Mouse (Mus musculus): Measurements from ENCODE around the gene Nr1d1. TPM values are rescaled to one million over a fixed set of nuclear protein-coding genes. Genes with fewer than 3 reads are reported as not detected.

Nr1d1 gene
- polyA plus RNA-seq, 1 experiment from 2014 or later, result 1.9 TPM

DNA sequence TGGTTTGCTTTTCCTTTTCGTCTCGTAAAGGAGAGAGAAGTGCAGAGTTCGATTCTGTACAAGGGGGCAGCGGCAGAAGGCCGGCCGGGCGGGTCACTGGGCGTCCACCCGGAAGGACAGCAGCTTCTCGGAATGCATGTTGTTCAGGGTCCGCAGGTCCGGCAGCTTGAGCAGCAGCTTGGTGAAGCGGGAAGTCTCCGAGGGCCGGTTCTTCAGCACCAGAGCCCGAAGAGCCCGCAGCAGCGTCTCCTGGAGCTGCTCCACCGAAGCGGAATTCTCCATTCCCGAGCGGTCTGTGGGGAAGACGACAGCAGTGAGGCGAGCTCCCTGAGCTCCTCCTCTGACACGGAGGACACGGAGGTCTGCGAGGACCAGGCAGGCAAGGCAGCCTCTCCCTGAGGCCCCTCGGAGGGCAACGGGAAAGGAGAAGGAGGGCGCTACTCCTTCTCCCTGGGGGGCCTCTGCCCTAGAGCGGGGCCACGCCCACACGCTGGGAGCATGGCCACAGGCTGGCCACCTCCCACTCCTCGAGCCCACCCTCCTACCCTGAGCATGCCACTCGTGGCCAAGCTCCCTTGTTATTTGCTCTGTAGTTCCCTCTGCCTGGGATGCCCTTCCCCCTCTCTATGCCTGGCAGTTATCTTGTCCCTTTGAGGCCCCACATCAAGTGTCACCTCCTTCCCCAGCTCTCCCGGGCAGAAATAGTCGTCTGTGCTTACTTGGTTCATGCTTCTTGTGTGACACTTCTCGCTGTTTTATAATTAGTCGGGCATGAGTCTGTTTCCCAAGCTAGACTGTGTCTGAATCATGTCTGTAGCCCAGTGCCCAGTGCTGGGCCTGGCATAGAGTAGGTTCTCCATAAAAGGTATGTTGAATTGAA, 6.8 kb downstream of the Nr1d1 start:
- H3K9me3 ChIP-seq (ENCODE audit: control insufficient read depth, low read length), result no peaks in the 10 kb centered on the region
- H3K27me3 ChIP-seq (replicated peaks; ENCODE audit: control insufficient read depth, insufficient read depth, low read length), result no peaks in the 10 kb centered on the region
- H3K4me1 ChIP-seq (ENCODE audit: control insufficient read depth, insufficient read depth, low read length), result peaks cover 37% of the 10 kb centered on the region
- ATAC-seq (ENCODE audit: low read depth), result 0 out of 2 replicates have a peak, but pooled peaks have one; percentile 21
- H3K4me3 ChIP-seq (ENCODE audit: low read depth, low read length), result no peak overlapping the region
- H3K4me2 ChIP-seq (ENCODE audit: low read depth, low read length), result peak overlapping the region; percentile 42
- peak; percentile 51 for DNase-seq (ENCODE audit: low spot score)
- H3K9ac ChIP-seq (ENCODE audit: low read depth, low read length), result peak overlapping the region; percentile 52
- peaks cover 45% of the 10 kb centered on the region for H3K36me3 ChIP-seq (ENCODE audit: control insufficient read depth, insufficient read depth, low read length)
- WGBS, result 38% methylated on average over 27 of the region's 39 CpGs
- H3K27ac ChIP-seq (replicated peaks; ENCODE audit: low read depth, low read length), result peak overlapping the region; percentile 58

GRCm38 (mm10) chr11:98767713-98768112, 7.4 kb downstream of the Nr1d1 start:
- ATAC-seq (ENCODE audit: low read depth) (no peak), DNase-seq (ENCODE audit: low spot score) (peak; percentile 60)
- H3K4me3 ChIP-seq (ENCODE audit: low read depth, low read length), result no peak overlapping the region
- H3K27ac ChIP-seq (replicated peaks; ENCODE audit: low read depth, low read length), result peak overlapping the region; percentile 58; the same call in 1 of the 2 replicates
- H3K4me1 ChIP-seq (ENCODE audit: control insufficient read depth, insufficient read depth, low read length), result peaks cover 37% of the 10 kb centered on the region
- H3K4me2 ChIP-seq (ENCODE audit: low read depth, low read length), result peak overlapping the region; percentile 42
- peak overlapping the region; percentile 52; the same call in 1 of the 2 replicates for H3K9ac ChIP-seq (ENCODE audit: low read depth, low read length)
- WGBS, result 25% methylated on average over 4 of the region's 4 CpGs
- no peaks in the 10 kb centered on the region for H3K9me3 ChIP-seq (ENCODE audit: control insufficient read depth, low read length)
- H3K36me3 ChIP-seq (ENCODE audit: control insufficient read depth, insufficient read depth, low read length), result peaks cover 52% of the 10 kb centered on the region
- H3K27me3 ChIP-seq (replicated peaks; ENCODE audit: control insufficient read depth, insufficient read depth, low read length), result no peaks in the 10 kb centered on the region

GRCm38 (mm10) chr11:98767276-98767675, 7.9 kb downstream of the Nr1d1 start:
- Histone ChIP-seq H3K4me2 (ENCODE audit: low read depth, low read length) (peak overlapping the region; percentile 42; the same call in 1 of the 2 replicates), H3K9me3 (ENCODE audit: control insufficient read depth, low read length) (no peaks in the 10 kb centered on the region), H3K4me1 (ENCODE audit: control insufficient read depth, insufficient read depth, low read length) (peaks cover 37% of the 10 kb centered on the region), H3K9ac (ENCODE audit: low read depth, low read length) (no peak overlapping the region), H3K36me3 (ENCODE audit: control insufficient read depth, insufficient read depth, low read length) (peaks cover 55% of the 10 kb centered on the region), H3K27ac (replicated peaks; ENCODE audit: low read depth, low read length) (no peak overlapping the region), H3K4me3 (ENCODE audit: low read depth, low read length) (no peak overlapping the region), H3K27me3 (replicated peaks; ENCODE audit: control insufficient read depth, insufficient read depth, low read length) (no peaks in the 10 kb centered on the region)
- 17% methylated on average over 9 of the region's 9 CpGs for WGBS
- no peak for ATAC-seq (ENCODE audit: low read depth)
- peak; percentile 78 for DNase-seq (ENCODE audit: low spot score)

- Histone ChIP-seq H3K4me2 (ENCODE audit: low read depth, low read length) (no peak overlapping the region), H3K9me3 (ENCODE audit: control insufficient read depth, low read length) (no peaks in the 10 kb centered on the region), H3K27ac (replicated peaks; ENCODE audit: low read depth, low read length) (no peak overlapping the region), H3K9ac (ENCODE audit: low read depth, low read length) (no peak overlapping the region), H3K4me1 (ENCODE audit: control insufficient read depth, insufficient read depth, low read length) (peaks cover 37% of the 10 kb centered on the region), H3K4me3 (ENCODE audit: low read depth, low read length) (no peak overlapping the region), H3K27me3 (replicated peaks; ENCODE audit: control insufficient read depth, insufficient read depth, low read length) (no peaks in the 10 kb centered on the region), H3K36me3 (ENCODE audit: control insufficient read depth, insufficient read depth, low read length) (peaks cover 58% of the 10 kb centered on the region)
- DNase-seq (ENCODE audit: low spot score) (no peak), ATAC-seq (ENCODE audit: low read depth) (no peak; the same call in 1 of the 2 replicates)
- WGBS, result 47% methylated on average over 3 of the region's 5 CpGs
These were observed 8.3 kb downstream of the Nr1d1 start for GRCm38 (mm10) chr11:98766816-98767215.

- no peak overlapping the region for H3K4me3 ChIP-seq (ENCODE audit: low read depth, low read length)
- H3K36me3 ChIP-seq (ENCODE audit: control insufficient read depth, insufficient read depth, low read length), result peaks cover 63% of the 10 kb centered on the region
- no peak overlapping the region for H3K4me2 ChIP-seq (ENCODE audit: low read depth, low read length)
- DNase-seq (ENCODE audit: low spot score) (no peak), ATAC-seq (ENCODE audit: low read depth) (no peak)
- no peaks in the 10 kb centered on the region for H3K9me3 ChIP-seq (ENCODE audit: control insufficient read depth, low read length)
- H3K9ac ChIP-seq (ENCODE audit: low read depth, low read length), result no peak overlapping the region
- WGBS, result 47% methylated on average over 1 of the region's 2 CpGs
- H3K4me1 ChIP-seq (ENCODE audit: control insufficient read depth, insufficient read depth, low read length), result peaks cover 37% of the 10 kb centered on the region
- H3K27me3 ChIP-seq (replicated peaks; ENCODE audit: control insufficient read depth, insufficient read depth, low read length), result no peaks in the 10 kb centered on the region
- no peak overlapping the region for H3K27ac ChIP-seq (replicated peaks; ENCODE audit: low read depth, low read length)
These were observed 8.8 kb downstream of the Nr1d1 start for GRCm38 (mm10) chr11:98766346-98766745.

- H3K27me3 ChIP-seq (replicated peaks; ENCODE audit: control insufficient read depth, insufficient read depth, low read length), result no peaks in the 10 kb centered on the region
- no peak overlapping the region for H3K4me3 ChIP-seq (ENCODE audit: low read depth, low read length)
- peaks cover 68% of the 10 kb centered on the region for H3K36me3 ChIP-seq (ENCODE audit: control insufficient read depth, insufficient read depth, low read length)
- ATAC-seq (ENCODE audit: low read depth) (no peak), DNase-seq (ENCODE audit: low spot score) (no peak)
- H3K9ac ChIP-seq (ENCODE audit: low read depth, low read length), result no peak overlapping the region
- no peaks in the 10 kb centered on the region for H3K9me3 ChIP-seq (ENCODE audit: control insufficient read depth, low read length)
- WGBS, result 35% methylated on average over 6 of the region's 9 CpGs
- H3K4me1 ChIP-seq (ENCODE audit: control insufficient read depth, insufficient read depth, low read length), result peaks cover 37% of the 10 kb centered on the region
- no peak overlapping the region for H3K4me2 ChIP-seq (ENCODE audit: low read depth, low read length)
- no peak overlapping the region for H3K27ac ChIP-seq (replicated peaks; ENCODE audit: low read depth, low read length)
These were observed 9.5 kb downstream of the Nr1d1 start for GRCm38 (mm10) chr11:98765421-98766309.

DNA sequence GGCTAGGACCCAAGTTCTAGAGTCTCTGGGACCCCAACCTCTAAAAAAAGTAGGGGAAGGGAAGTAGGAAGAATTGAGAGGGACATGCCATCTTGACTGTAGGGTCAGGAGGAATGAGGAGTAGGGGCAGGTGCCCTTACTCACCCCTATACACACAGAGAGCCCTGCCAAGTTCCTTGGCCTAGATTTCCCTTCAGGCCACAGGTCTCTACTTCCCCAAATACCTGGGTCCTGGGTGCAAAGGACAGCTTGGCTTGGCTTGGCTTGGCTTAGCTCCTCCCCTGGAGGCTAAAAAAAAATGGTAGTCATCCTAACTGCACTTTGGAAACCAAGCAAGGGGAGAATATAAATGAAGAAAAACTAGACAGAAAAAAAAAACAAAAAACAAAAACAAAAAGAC, 10.4 kb downstream of the Nr1d1 start:
- peaks cover 37% of the 10 kb centered on the region for H3K4me1 ChIP-seq (ENCODE audit: control insufficient read depth, insufficient read depth, low read length)
- DNase-seq (ENCODE audit: low spot score) (no peak), ATAC-seq (ENCODE audit: low read depth) (no peak)
- peaks cover 64% of the 10 kb centered on the region for H3K36me3 ChIP-seq (ENCODE audit: control insufficient read depth, insufficient read depth, low read length)
- no peak overlapping the region for H3K27ac ChIP-seq (replicated peaks; ENCODE audit: low read depth, low read length)
- H3K9me3 ChIP-seq (ENCODE audit: control insufficient read depth, low read length), result no peaks in the 10 kb centered on the region
- no peaks in the 10 kb centered on the region for H3K27me3 ChIP-seq (replicated peaks; ENCODE audit: control insufficient read depth, insufficient read depth, low read length)
- no peak overlapping the region for H3K9ac ChIP-seq (ENCODE audit: low read depth, low read length)
- H3K4me2 ChIP-seq (ENCODE audit: low read depth, low read length), result no peak overlapping the region
- H3K4me3 ChIP-seq (ENCODE audit: low read depth, low read length), result no peak overlapping the region

DNA sequence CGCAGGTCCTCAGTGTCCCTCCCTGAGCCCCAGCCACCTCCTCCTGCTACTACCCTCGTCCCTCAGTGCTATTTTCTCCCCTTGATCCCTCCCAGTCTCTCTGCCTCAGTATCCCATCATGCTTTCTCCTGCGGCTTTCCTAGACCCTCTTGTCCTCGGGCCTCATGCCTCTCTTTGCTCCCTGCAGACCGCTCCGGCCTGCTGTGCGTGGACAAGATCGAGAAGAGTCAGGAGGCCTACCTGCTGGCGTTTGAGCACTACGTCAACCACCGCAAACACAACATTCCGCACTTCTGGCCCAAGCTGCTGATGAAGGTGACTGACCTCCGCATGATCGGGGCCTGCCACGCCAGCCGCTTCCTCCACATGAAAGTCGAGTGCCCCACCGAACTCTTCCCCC, 11.0 kb downstream of the Nr1d1 start:
- DNase-seq (ENCODE audit: low spot score) (no peak), ATAC-seq (ENCODE audit: low read depth) (no peak)
- no peaks in the 10 kb centered on the region for H3K9me3 ChIP-seq (ENCODE audit: control insufficient read depth, low read length)
- no peak overlapping the region for H3K27ac ChIP-seq (replicated peaks; ENCODE audit: low read depth, low read length)
- H3K9ac ChIP-seq (ENCODE audit: low read depth, low read length), result no peak overlapping the region
- peaks cover 57% of the 10 kb centered on the region for H3K36me3 ChIP-seq (ENCODE audit: control insufficient read depth, insufficient read depth, low read length)
- H3K4me3 ChIP-seq (ENCODE audit: low read depth, low read length), result no peak overlapping the region
- 77% methylated on average over 18 of the region's 18 CpGs for WGBS
- no peaks in the 10 kb centered on the region for H3K27me3 ChIP-seq (replicated peaks; ENCODE audit: control insufficient read depth, insufficient read depth, low read length)
- no peak overlapping the region for H3K4me2 ChIP-seq (ENCODE audit: low read depth, low read length)
- peaks cover 37% of the 10 kb centered on the region for H3K4me1 ChIP-seq (ENCODE audit: control insufficient read depth, insufficient read depth, low read length)
